Mouse (Mus musculus): ENCODE results near the gene Ctso. TPM values are rescaled to one million over a fixed set of nuclear protein-coding genes. Genes with fewer than 3 reads are reported as not detected.

Ctso gene
- 18.5 and 21.8 TPM in 2 replicates for polyA plus RNA-seq (2015; fragmentation: Nextera tagmentation; extraction: Ambion mirVana)

DNA sequence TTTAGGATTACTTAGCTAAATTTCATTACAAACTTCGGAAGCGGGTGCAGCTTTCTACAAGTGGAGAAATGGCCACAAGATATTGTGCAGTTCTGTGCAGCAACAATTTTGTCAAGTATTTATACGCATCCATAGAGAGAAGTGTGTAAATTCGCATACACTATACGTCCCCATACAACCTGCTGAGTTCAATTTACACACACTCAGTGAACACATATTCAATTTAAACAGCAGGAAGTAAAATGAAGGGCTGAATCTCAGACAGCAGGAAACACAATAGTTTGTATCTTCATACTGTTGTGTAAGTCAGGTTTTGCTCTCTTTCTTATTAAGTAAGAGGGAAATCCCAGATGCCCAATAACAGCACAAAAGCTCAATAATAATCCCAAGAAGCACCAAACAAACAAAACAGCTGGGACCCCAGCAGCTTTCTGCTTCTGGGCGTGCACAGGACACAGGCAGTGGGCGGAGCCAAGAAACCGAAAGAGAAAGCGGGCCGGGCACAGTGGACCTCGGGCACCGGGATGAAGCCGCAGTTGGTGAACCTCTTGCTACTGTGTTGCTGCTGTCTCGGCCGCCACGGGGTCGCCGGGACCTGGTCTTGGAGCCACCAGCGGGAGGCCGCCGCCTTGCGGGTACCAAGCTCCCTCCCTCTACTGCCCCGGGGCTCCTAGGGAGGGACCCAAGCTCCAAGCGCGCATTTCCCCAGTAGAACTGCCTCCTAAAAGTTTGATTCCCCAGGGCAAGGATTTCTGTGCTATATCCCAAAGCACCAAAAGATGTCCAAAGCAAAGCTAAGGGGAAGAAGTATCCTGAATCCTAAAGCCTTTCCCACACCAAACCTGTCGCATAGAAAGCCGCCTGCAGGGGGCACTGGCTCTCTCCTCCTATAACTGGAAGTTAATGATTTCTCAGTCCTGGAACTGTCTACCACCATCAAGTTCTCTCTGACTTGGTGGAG, at the start of gene Ctso:
Gene Ctso (plus strand): TSS at position 461 of the 961 bp plus-strand sequence.
- peak; percentile 80 for ATAC-seq (replicated peaks; ENCODE audit: insufficient number of reproducible peaks, insufficient read depth, low FRiP score, low read depth)
- WGBS: 12% methylated on average over 27 of the region's 27 CpGs
- Histone ChIP-seq H3K27me3 (no peaks in the 10 kb centered on the region), H3K4me2 (peak within 1 kb of the TSS; percentile 50), H3K27ac (peak within 1 kb of the TSS; percentile 93), H3K4me1 (replicated peaks) (peaks cover 8% of the 10 kb centered on the region), H3K9ac (peak within 1 kb of the TSS; percentile 82), H3K9me3 (replicated peaks) (no peaks in the 10 kb centered on the region), H3K4me3 (peak within 1 kb of the TSS; percentile 93), H3K36me3 (no peaks in the 10 kb centered on the region)

DNA sequence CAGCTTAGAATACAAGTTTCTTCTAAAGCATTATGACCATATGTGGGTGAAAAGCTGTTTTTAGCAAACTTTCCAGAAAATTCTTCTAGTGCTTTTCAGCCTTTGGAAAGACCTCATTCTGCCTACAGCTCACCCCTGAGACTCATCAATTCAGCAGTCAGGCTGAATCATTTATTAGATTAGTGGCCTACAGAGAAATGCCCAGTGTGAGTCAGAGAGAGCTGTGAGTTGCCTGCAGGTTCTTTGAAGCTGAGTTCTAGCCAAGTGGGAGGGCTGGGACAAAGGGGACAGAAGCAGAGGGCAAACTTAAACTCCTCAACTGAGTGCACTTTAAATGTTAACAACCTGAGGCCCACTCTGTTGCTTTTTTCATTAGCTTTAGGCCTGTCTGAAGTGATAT, 48.5 kb upstream of the Ctso start:
- no peaks in the 10 kb centered on the region for H3K9me3 ChIP-seq (replicated peaks)
- H3K27me3 ChIP-seq: no peaks in the 10 kb centered on the region
- H3K9ac ChIP-seq: no peak overlapping the region
- H3K4me3 ChIP-seq: no peak overlapping the region
- no peaks in the 10 kb centered on the region for H3K36me3 ChIP-seq
- H3K4me2 ChIP-seq: no peak overlapping the region
- no peak overlapping the region for H3K27ac ChIP-seq
- ATAC-seq (replicated peaks; ENCODE audit: insufficient number of reproducible peaks, insufficient read depth, low FRiP score, low read depth): no peak
- H3K4me1 ChIP-seq (replicated peaks): no peaks in the 10 kb centered on the region

DNA sequence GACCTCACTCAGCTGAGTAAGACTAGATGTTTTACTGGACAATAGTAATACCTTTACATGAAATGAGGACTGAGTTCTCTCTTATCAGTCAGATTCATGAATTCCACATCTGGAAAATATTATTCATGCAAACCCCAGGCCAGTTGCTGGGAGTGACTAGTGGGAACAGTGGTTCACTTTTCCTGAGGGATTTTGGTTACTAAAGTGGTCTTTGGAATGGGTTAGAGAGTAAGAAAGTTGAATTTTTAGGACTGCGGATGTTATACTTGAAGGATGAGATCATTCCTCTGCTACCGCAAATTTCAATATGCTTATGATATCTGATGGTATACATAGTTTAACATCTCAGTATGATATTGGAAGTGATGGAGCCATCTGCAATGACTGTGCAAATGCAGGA, 46.8 kb upstream of the Ctso start:
- no peak overlapping the region for H3K4me3 ChIP-seq
- no peak overlapping the region for H3K27ac ChIP-seq
- H3K27me3 ChIP-seq: no peaks in the 10 kb centered on the region
- no peak overlapping the region for H3K4me2 ChIP-seq
- no peaks in the 10 kb centered on the region for H3K4me1 ChIP-seq (replicated peaks)
- H3K36me3 ChIP-seq: no peaks in the 10 kb centered on the region
- no peak overlapping the region for H3K9ac ChIP-seq
- no peak for ATAC-seq (replicated peaks; ENCODE audit: insufficient number of reproducible peaks, insufficient read depth, low FRiP score, low read depth)
- 85% methylated on average over 2 of the region's 2 CpGs for WGBS
- no peaks in the 10 kb centered on the region for H3K9me3 ChIP-seq (replicated peaks)

DNA sequence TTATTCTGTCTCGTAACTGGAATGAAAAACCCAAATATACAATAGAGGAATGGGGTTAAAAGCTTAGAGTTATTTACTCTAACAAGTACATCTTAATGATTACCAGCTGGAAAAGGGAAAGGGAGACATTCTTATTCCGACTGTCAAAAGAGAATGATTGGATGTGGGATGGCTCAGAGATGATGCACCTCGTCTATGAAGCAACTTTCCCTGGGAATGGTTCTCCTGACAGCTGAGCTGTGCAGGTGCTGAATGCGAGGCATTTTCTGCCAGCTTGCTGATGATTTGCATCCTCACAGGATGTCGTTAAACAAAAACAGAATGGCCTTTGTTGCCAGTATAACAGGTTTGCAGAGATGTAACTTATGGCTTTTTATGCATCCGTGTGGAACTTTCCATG, 43.3 kb upstream of the Ctso start:
- H3K27me3 ChIP-seq: no peaks in the 10 kb centered on the region
- H3K4me1 ChIP-seq (replicated peaks): no peaks in the 10 kb centered on the region
- H3K9ac ChIP-seq: no peak overlapping the region
- no peak for ATAC-seq (replicated peaks; ENCODE audit: insufficient number of reproducible peaks, insufficient read depth, low FRiP score, low read depth)
- H3K27ac ChIP-seq: no peak overlapping the region
- no peak overlapping the region for H3K4me3 ChIP-seq
- H3K9me3 ChIP-seq (replicated peaks): no peaks in the 10 kb centered on the region
- WGBS: 64% methylated on average over 6 of the region's 6 CpGs
- H3K4me2 ChIP-seq: no peak overlapping the region
- H3K36me3 ChIP-seq: no peaks in the 10 kb centered on the region

DNA sequence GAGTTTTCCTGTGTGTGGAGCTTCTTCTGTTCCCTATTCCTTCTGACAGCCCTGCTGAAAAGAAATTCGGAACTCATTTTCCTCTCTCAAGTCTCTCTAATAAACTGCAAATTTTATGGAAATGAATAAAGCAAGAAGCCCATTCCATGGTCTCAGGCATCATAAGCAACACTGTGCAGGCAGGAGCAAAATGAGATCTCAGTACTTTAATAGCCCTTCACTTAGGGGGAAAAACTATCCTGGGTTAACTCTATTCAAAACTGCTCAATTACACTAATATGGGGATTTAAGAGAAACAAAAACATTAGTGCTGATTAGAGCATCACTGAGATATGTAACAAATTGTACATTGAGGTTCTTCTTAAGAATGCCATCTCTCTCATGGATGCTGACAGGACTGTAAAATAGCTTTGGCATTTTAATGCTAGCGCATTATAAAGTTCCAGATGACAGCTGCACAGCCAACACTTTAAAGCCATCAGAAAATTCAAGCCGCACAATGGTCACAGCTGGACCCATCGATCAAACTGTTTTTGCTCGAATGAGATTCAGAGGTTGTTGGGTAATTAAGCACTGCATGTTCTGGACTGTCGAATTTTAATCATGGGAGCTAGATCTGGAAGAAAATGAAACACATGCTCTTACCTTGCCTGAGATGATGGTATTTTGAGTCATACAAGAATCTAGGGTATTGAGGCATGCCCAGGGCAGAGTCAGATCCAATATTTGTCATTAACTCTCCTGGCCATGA, 21.9 kb upstream of the Ctso start:
- Histone ChIP-seq H3K4me1 (replicated peaks) (no peaks in the 10 kb centered on the region), H3K27ac (no peak overlapping the region), H3K4me2 (no peak overlapping the region), H3K4me3 (no peak overlapping the region), H3K36me3 (no peaks in the 10 kb centered on the region), H3K9me3 (replicated peaks) (no peaks in the 10 kb centered on the region), H3K9ac (no peak overlapping the region), H3K27me3 (no peaks in the 10 kb centered on the region)
- WGBS: 75% methylated on average over 6 of the region's 6 CpGs
- ATAC-seq (replicated peaks; ENCODE audit: insufficient number of reproducible peaks, insufficient read depth, low FRiP score, low read depth): no peak

DNA sequence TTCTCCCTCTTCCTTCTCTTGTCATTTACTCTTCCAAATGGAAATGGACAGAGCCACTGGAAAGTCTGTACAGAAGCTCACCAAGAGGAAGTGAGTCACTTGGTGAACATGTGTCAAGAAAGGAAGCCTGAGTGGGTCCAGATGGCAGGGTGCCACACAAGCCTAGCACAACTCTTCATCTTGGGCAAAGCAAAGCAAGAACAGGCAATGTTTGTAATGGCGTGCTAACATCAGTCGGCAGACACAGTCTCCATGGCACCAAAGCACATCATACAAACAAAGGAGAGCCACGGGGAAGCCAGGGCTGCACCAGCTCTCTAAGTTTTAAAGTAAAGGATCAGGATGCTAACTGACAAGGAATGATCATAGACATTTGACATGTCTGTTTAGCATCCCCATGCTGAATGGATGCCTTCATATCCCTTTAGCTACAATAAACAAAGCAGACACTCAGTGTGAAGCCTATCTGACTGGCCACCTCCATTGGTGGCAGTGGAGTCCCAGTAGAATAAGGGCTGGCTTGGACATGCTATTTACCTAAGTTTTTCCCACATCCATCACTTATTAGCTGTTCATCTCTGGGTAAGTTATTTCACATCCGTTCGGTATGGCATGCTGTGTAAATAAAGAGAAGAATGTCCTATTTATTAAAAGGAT, 16.2 kb upstream of the Ctso start:
- no peaks in the 10 kb centered on the region for H3K27me3 ChIP-seq
- ATAC-seq (replicated peaks; ENCODE audit: insufficient number of reproducible peaks, insufficient read depth, low FRiP score, low read depth): no peak
- H3K4me3 ChIP-seq: no peak overlapping the region
- H3K36me3 ChIP-seq: no peaks in the 10 kb centered on the region
- H3K4me2 ChIP-seq: no peak overlapping the region
- H3K9ac ChIP-seq: no peak overlapping the region
- no peak overlapping the region for H3K27ac ChIP-seq
- no peaks in the 10 kb centered on the region for H3K9me3 ChIP-seq (replicated peaks)
- 64% methylated on average over 5 of the region's 5 CpGs for WGBS
- H3K4me1 ChIP-seq (replicated peaks): no peaks in the 10 kb centered on the region

DNA sequence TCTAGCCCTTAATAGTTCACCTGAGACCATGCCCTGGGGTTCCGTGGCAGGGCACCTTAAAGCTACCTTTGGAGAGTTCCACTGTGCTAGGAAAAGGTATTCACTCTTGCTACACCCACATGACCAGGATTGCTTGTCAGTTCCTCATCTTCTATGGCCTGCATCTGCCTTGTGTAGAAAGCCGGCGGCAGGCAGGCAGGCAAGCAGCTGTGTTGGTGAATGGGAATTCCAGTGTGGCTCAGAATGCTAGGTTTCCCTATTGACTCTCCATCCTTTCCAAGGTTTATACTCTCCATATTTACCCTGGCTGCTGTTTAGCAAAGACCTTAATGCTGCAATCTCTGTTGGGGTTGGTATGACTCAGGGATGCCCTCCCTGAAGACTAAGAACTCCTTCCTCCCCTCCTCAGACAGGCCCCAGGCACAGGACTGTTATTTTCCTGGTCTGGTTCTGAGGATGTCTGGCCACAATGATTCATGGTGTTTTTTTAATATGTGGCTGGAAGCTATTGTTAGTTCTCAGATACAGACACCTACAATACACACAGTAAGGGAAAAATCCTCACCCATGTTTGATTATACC, 15.0 kb upstream of the Ctso start:
- Histone ChIP-seq H3K9me3 (replicated peaks) (no peaks in the 10 kb centered on the region), H3K27ac (no peak overlapping the region), H3K36me3 (no peaks in the 10 kb centered on the region), H3K27me3 (no peaks in the 10 kb centered on the region), H3K9ac (no peak overlapping the region), H3K4me1 (replicated peaks) (no peaks in the 10 kb centered on the region), H3K4me2 (no peak overlapping the region), H3K4me3 (no peak overlapping the region)
- WGBS: 80% methylated on average over 3 of the region's 3 CpGs
- ATAC-seq (replicated peaks; ENCODE audit: insufficient number of reproducible peaks, insufficient read depth, low FRiP score, low read depth): no peak

DNA sequence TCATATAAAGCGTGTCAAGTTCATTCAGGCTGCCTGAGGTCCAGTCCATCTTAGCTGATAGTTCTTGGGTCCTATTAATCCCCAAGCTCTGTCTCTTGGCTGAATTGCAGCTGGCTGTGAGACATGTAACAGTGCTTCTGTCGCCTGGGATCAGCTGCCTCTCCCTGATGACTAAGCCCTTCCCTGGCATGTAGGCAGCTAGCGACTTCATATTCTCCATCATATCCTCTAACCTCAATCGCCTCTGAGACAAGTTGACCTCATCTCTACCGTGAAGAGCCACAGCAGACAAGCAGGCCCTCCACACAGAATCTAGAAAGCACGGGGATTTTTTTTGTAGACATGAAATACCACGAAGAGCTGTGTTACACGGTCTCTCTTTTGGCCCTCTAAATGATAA, 14.2 kb upstream of the Ctso start:
- H3K9ac ChIP-seq: no peak overlapping the region
- H3K36me3 ChIP-seq: no peaks in the 10 kb centered on the region
- no peak overlapping the region for H3K27ac ChIP-seq
- H3K4me2 ChIP-seq: no peak overlapping the region
- H3K27me3 ChIP-seq: no peaks in the 10 kb centered on the region
- H3K9me3 ChIP-seq (replicated peaks): no peaks in the 10 kb centered on the region
- H3K4me3 ChIP-seq: no peak overlapping the region
- no peaks in the 10 kb centered on the region for H3K4me1 ChIP-seq (replicated peaks)
- ATAC-seq (replicated peaks; ENCODE audit: insufficient number of reproducible peaks, insufficient read depth, low FRiP score, low read depth): no peak
- 63% methylated on average over 8 of the region's 8 CpGs for WGBS

DNA sequence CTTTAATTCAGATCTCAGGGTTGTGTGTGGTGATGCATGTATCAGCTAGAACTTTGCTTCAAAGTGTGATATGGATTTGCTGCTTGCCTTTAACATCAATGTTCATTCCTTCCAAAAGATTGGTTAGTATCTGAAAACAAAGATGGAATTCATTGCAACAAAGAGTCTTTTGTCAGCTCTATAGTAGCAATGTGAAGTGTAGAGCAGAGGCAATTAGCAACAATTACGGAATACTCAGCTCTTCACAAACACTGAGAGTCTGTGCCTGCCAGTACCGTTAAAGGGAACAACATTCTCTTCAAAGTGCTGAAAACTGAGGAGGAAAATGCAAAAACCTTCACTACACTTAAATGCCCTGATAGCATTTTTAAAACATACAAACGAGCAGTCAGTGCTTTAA, 12.7 kb upstream of the Ctso start:
- H3K27ac ChIP-seq: no peak overlapping the region
- WGBS: 57% methylated on average over 3 of the region's 3 CpGs
- no peak overlapping the region for H3K4me2 ChIP-seq
- H3K27me3 ChIP-seq: no peaks in the 10 kb centered on the region
- no peak overlapping the region for H3K4me3 ChIP-seq
- no peaks in the 10 kb centered on the region for H3K4me1 ChIP-seq (replicated peaks)
- H3K9ac ChIP-seq: no peak overlapping the region
- ATAC-seq (replicated peaks; ENCODE audit: insufficient number of reproducible peaks, insufficient read depth, low FRiP score, low read depth): no peak
- no peaks in the 10 kb centered on the region for H3K36me3 ChIP-seq
- H3K9me3 ChIP-seq (replicated peaks): no peaks in the 10 kb centered on the region

DNA sequence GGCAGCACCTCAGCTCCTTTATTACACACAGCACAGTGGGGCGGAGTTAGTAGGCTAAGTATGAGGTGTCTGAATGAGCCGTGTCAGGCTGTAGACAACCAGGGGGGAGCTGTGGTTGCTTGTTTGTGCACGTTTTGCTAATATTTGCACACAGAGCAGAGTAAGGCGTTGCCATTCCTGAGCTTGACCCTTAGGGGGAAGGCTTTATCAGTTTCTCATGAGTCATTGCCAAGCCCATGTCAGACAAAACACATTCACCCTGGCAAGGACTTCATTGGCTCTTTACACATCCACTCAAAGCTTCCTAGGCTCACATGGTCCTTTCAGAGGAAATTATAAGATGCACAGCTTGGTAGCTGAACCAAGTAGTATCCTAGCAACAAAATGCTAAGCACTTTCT, 9.5 kb upstream of the Ctso start:
- WGBS: 34% methylated on average over 4 of the region's 4 CpGs
- Histone ChIP-seq H3K27me3 (no peaks in the 10 kb centered on the region), H3K4me1 (replicated peaks) (no peaks in the 10 kb centered on the region), H3K9ac (no peak overlapping the region), H3K4me3 (no peak overlapping the region), H3K9me3 (replicated peaks) (no peaks in the 10 kb centered on the region), H3K4me2 (no peak overlapping the region), H3K36me3 (no peaks in the 10 kb centered on the region), H3K27ac (no peak overlapping the region)
- no peak; the same call in 1 of the 2 replicates for ATAC-seq (replicated peaks; ENCODE audit: insufficient number of reproducible peaks, insufficient read depth, low FRiP score, low read depth)

DNA sequence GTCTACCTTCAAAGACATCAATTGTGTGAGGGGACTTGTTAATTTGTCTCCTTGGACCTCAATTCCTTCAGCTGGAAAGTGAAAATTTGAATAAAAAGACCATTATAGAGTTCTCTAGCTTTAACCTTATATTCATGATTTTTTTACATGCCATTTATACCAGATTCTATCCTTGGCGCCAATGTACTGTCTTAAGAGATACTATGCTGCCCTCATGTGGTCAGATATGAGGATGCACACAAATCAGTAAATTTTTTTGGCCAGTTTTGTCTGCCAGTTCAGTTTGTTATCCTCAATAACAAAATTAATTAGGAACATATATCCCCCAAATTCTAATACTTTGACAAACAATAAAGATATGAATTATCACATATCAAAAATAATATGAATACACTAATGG, 7.5 kb upstream of the Ctso start:
- H3K27ac ChIP-seq: no peak overlapping the region
- no peaks in the 10 kb centered on the region for H3K9me3 ChIP-seq (replicated peaks)
- WGBS: 0% methylated on average over 1 of the region's 1 CpGs
- H3K4me1 ChIP-seq (replicated peaks): no peaks in the 10 kb centered on the region
- no peaks in the 10 kb centered on the region for H3K36me3 ChIP-seq
- ATAC-seq (replicated peaks; ENCODE audit: insufficient number of reproducible peaks, insufficient read depth, low FRiP score, low read depth): no peak
- H3K4me2 ChIP-seq: no peak overlapping the region
- H3K4me3 ChIP-seq: no peak overlapping the region
- no peaks in the 10 kb centered on the region for H3K27me3 ChIP-seq
- no peak overlapping the region for H3K9ac ChIP-seq

Measured in heart, embryonic 15.5 days (tissue).